Mouse (Mus musculus) stomach, postnatal 0 days (tissue): Measurements from ENCODE around the gene Grid1. TPM values are rescaled to one million over a fixed set of nuclear protein-coding genes. Genes with fewer than 3 reads are reported as not detected.

Experiments used
- ATAC-seq: fragments of 200-750 bp; cut with Nextera tagmentation; 2 replicates; pipeline ENCODE4 v1.8.0; 2017; ENCODE audit not compliant: low FRiP score, low TSS enrichment
- DNase-seq: peaks from one replicate; pipeline ENCODE4 v3.0.0-alpha.2; 2016; ENCODE audit warnings: low spot score
- H3K27ac ChIP-seq: fragments of 300-500 bp; sonication (generic); replicated peaks from 2 replicates; pipeline ENCODE4 v1.5.1; 2014; ENCODE audit warnings: mild to moderate bottlenecking, control low read depth
- H3K27me3 ChIP-seq: fragments of 300-500 bp; sonication (generic); 2 replicates; pipeline ENCODE4 v1.6.1; 2014; ENCODE audit warnings: low read length; ENCODE audit not compliant: control insufficient read depth, insufficient read depth
- H3K36me3 ChIP-seq: fragments of 300-500 bp; sonication (generic); 2 replicates; pipeline ENCODE4 v1.6.1; 2014; ENCODE audit warnings: low read length, mixed read lengths; ENCODE audit not compliant: control insufficient read depth, insufficient read depth
- H3K4me1 ChIP-seq: fragments of 300-500 bp; sonication (generic); replicated peaks from 2 replicates; pipeline ENCODE4 v1.6.1; 2014; ENCODE audit warnings: antibody characterized with exemption; ENCODE audit not compliant: control insufficient read depth, insufficient read depth
- H3K4me2 ChIP-seq: fragments of 300-500 bp; sonication (generic); replicated peaks from 2 replicates; pipeline ENCODE4 v1.6.1; 2014; ENCODE audit warnings: low read depth, mild to moderate bottlenecking, control low read depth, moderate library complexity
- H3K4me3 ChIP-seq: fragments of 300-500 bp; sonication (generic); 2 replicates; pipeline ENCODE4 v1.5.1; 2014; ENCODE audit warnings: low read depth, low read length, control low read depth
- H3K9ac ChIP-seq: fragments of 300-500 bp; sonication (generic); 2 replicates; pipeline ENCODE4 v1.6.1; 2014; ENCODE audit warnings: mild to moderate bottlenecking, low read length, control low read depth, mixed read lengths
- H3K9me3 ChIP-seq: fragments of 300-500 bp; sonication (generic); 2 replicates; pipeline ENCODE4 v1.6.1; 2016; ENCODE audit warnings: low read length; ENCODE audit not compliant: control insufficient read depth
- CTCF ChIP-seq: IDR thresholded peaks from 2 replicates; pipeline ENCODE4 v1.5.1; 2016; ENCODE audit warnings: antibody characterized with exemption, low read depth, mild to moderate bottlenecking, moderate library complexity
- EP300 ChIP-seq: optimal IDR thresholded peaks from 2 replicates; pipeline ENCODE3; 2016; ENCODE audit warnings: antibody characterized with exemption
- WGBS: fragments of 180-500 bp; shearing (Covaris S2); extraction: QIAGEN DNeasy Blood & Tissue Kit; methylation state at CpG from one replicate; pipeline ENCODE4 v1.1.7; 2014; 5-methylcytosine and 5-hydroxymethylcytosine counted together
- polyA plus RNA-seq: library from polyadenylated mRNA; unstranded; fragments of >200 nt; fragmentation: Nextera tagmentation; extraction: Ambion mirVana; gene quantifications from 2 replicates; pipeline ENCODE4 v1.2.1, GENCODE M21; 2015

Grid1 gene
- polyA plus RNA-seq, 1 experiment from 2014 or later, result 0.34 TPM

GRCm38 (mm10) chr14:34891769-34892532, 72.0 kb downstream of the Grid1 start:
- Histone ChIP-seq H3K36me3 (no peaks in the 10 kb centered on the region), H3K4me2 (no peak overlapping the region), H3K4me1 (no peaks in the 10 kb centered on the region), H3K9me3 (no peaks in the 10 kb centered on the region), H3K9ac (no peak overlapping the region), H3K27me3 (no peaks in the 10 kb centered on the region; the same call in 1 of the 2 replicates), H3K27ac (no peak overlapping the region), H3K4me3 (no peak overlapping the region)
- TF ChIP-seq CTCF, result no peak
- TF ChIP-seq EP300, result no peak
- DNase-seq (no peak), ATAC-seq (peak; percentile 26)
- WGBS, result 13% methylated on average over 6 of the region's 6 CpGs

- H3K4me2 ChIP-seq, result peak overlapping the region; percentile 45
- TF ChIP-seq EP300, result no peak
- TF ChIP-seq CTCF, result peak; percentile 33; the same call in 1 of the 2 replicates
- no peak overlapping the region for H3K27ac ChIP-seq
- DNase-seq (no peak), ATAC-seq (no peak)
- no peak overlapping the region for H3K9ac ChIP-seq
- no peak overlapping the region; the same call in 1 of the 2 replicates for H3K4me3 ChIP-seq
- H3K27me3 ChIP-seq, result no peaks in the 10 kb centered on the region; the same call in 1 of the 2 replicates
- no peaks in the 10 kb centered on the region for H3K36me3 ChIP-seq
- WGBS, result 7% methylated on average over 33 of the region's 33 CpGs
- H3K4me1 ChIP-seq, result no peaks in the 10 kb centered on the region
- H3K9me3 ChIP-seq, result no peaks in the 10 kb centered on the region
These were observed 76.5 kb downstream of the Grid1 start for GRCm38 (mm10) chr14:34896253-34896982.

- Histone ChIP-seq H3K36me3 (no peaks in the 10 kb centered on the region), H3K27me3 (no peaks in the 10 kb centered on the region), H3K9me3 (no peaks in the 10 kb centered on the region), H3K4me3 (no peak overlapping the region), H3K4me2 (no peak overlapping the region), H3K9ac (no peak overlapping the region), H3K27ac (no peak overlapping the region), H3K4me1 (no peaks in the 10 kb centered on the region)
- WGBS, result 73% methylated on average over 4 of the region's 4 CpGs
- no peak for TF ChIP-seq EP300
- no peak for TF ChIP-seq CTCF
- ATAC-seq (no peak), DNase-seq (no peak)
These were observed 83.9 kb downstream of the Grid1 start for GRCm38 (mm10) chr14:34903854-34904253.

GRCm38 (mm10) chr14:34905697-34906096, 85.8 kb downstream of the Grid1 start:
- Histone ChIP-seq H3K9ac (no peak overlapping the region), H3K4me3 (no peak overlapping the region), H3K27me3 (no peaks in the 10 kb centered on the region), H3K36me3 (no peaks in the 10 kb centered on the region), H3K4me2 (no peak overlapping the region), H3K9me3 (no peaks in the 10 kb centered on the region), H3K4me1 (no peaks in the 10 kb centered on the region), H3K27ac (no peak overlapping the region)
- 59% methylated on average over 2 of the region's 2 CpGs for WGBS
- no peak for TF ChIP-seq CTCF
- no peak for TF ChIP-seq EP300
- ATAC-seq (no peak), DNase-seq (no peak)

GRCm38 (mm10) chr14:34908366-34908765, 88.5 kb downstream of the Grid1 start:
- Histone ChIP-seq H3K36me3 (no peaks in the 10 kb centered on the region), H3K4me1 (no peaks in the 10 kb centered on the region), H3K9ac (no peak overlapping the region), H3K27me3 (no peaks in the 10 kb centered on the region), H3K4me2 (no peak overlapping the region), H3K4me3 (no peak overlapping the region), H3K9me3 (no peaks in the 10 kb centered on the region), H3K27ac (no peak overlapping the region)
- 69% methylated on average over 2 of the region's 2 CpGs for WGBS
- ATAC-seq, result no peak
- TF ChIP-seq CTCF (no peak), EP300 (no peak)
- no peak for DNase-seq

- TF ChIP-seq EP300 (no peak), CTCF (no peak)
- no peaks in the 10 kb centered on the region for H3K27me3 ChIP-seq
- ATAC-seq (no peak), DNase-seq (no peak)
- no peak overlapping the region for H3K9ac ChIP-seq
- H3K4me2 ChIP-seq, result no peak overlapping the region
- WGBS, result 48% methylated on average over 4 of the region's 4 CpGs
- no peak overlapping the region for H3K27ac ChIP-seq
- no peaks in the 10 kb centered on the region for H3K4me1 ChIP-seq
- no peaks in the 10 kb centered on the region for H3K9me3 ChIP-seq
- H3K4me3 ChIP-seq, result no peak overlapping the region
- no peaks in the 10 kb centered on the region for H3K36me3 ChIP-seq
These were observed 88.9 kb downstream of the Grid1 start for GRCm38 (mm10) chr14:34908804-34909203.
